Mouse (Mus musculus) neural tube, embryonic 10.5 days (tissue): ENCODE results near the gene Bcas3.
A peak's percentile ranks its signal among the peaks of the same experiment; 100 is the strongest.

Experiments used
- DNase-seq: peaks from one replicate; pipeline ENCODE4 v3.0.0-alpha.2; 2017; ENCODE audit warnings: low spot score; ENCODE audit errors: extremely low spot score

Gene Bcas3

GRCm38 (mm10) chr11:85825031-85825430 lies 472.1 kb downstream of the Bcas3 start:
- no peak for DNase-seq

DNA sequence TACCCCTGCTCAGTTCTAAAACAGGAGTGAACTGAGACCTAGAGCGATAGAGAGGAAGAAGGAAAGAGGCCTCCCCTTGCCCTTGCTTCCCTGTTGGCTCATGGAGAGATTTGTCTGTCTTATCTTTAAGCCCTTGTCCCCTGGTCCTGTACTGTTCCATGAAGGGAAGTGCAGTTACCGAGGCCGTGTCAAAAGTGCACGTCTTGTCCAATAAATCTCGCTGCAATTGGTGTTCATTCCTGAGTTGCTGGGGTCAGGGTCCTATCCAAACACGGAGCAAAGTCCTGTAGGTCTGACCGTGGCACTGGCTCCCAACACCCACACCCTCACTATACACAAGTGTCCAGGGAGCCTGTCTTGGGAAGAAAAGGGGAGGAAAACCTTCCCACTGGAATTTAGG lies 472.9 kb downstream of the Bcas3 start:
- DNase-seq: no peak

DNA sequence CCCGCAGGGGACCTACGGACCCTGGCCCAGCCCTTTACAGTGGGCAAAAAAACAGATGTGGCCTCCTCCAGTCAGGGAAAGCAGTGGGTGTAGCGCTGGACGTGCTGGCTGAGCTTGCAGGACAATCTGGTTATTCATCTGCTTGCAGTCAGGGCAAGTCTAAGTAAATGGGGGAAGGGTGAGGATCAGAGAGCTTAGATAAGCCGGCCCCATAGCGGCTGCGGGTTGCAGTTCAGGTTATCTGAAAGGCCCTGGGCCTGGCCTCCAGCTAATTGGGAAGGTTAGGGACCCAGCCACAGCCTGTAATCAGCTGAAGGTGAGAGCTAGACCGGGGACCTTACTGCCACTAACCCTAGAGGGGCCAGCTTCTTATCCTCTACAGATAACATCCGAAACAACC lies 474.4 kb downstream of the Bcas3 start:
- no peak for DNase-seq

GRCm38 (mm10) chr11:85828691-85829519 lies 475.9 kb downstream of the Bcas3 start:
- DNase-seq: peak; percentile 68

- DNase-seq: peak; percentile 70
These were observed 476.8 kb downstream of the Bcas3 start for GRCm38 (mm10) chr11:85829520-85830440.

GRCm38 (mm10) chr11:85830901-85831341 lies 478.0 kb downstream of the Bcas3 start:
- DNase-seq: peak; percentile 72

DNA sequence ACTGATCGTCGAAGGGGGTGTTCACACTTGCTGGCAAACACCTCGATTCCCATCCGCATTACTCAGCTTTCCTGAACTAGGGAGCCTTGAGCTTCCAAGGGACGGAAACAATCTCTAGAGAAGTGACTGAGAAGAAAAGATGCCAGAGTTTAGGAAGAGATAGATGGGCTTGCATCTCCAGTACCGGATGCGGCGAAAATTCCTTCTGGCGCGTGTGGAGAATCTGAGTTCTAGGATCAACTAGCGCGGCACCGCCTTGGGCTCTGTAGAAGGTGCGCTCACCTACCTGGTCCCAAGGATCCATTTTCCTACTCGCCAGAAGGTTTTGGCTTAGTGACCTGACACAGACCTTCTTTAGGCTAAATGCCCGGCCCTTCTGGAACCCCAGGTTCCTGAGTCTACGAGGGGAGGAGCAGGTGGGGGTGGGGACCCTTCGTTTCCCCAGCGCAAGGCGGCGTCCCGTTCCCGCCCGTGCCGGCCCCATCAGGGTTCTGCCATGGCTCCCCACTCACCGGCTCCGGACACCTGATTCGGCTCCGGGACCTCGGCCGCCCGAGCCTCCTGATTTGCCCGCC lies 478.8 kb downstream of the Bcas3 start:
- DNase-seq: peak; percentile 74

DNA sequence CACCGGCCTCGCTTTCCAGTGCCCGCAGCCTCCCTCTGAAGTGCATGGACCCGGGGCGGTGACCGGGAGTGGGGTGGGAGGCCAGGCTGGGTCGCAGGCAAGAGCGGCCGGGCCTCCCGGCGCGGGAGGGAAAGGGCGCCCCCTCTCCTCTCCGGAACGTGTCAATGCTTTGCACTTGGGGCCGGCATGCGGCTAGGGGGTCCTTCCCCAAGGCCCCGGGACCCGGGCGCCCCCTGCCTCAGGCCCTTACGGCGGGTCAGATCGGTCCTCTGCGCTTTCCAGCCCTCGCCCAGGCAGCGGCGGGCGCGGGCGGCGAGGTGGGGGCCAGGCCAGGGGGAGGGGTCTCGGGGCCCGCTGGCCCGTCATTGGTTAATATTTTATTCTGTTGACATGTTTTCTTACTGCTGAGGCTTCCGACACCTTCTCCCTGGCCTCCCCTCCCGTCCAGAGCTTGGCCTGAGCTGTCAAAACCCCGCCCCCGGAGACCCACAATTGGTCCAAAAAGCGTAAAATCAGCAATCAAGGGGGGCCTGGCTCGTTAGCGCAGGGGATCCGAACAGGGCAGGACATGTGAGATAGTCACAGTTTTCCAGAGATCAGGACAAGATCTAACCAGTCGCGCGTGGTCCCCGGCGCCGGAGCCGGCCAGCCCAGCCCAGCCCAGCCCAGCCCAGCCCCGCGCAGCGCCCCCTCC lies 479.4 kb downstream of the Bcas3 start, which contains the start of gene Tbx2:
Gene Tbx2 (plus strand): TSS at position 321 of the 694 bp plus-strand sequence.
- peak; percentile 80 for DNase-seq

DNA sequence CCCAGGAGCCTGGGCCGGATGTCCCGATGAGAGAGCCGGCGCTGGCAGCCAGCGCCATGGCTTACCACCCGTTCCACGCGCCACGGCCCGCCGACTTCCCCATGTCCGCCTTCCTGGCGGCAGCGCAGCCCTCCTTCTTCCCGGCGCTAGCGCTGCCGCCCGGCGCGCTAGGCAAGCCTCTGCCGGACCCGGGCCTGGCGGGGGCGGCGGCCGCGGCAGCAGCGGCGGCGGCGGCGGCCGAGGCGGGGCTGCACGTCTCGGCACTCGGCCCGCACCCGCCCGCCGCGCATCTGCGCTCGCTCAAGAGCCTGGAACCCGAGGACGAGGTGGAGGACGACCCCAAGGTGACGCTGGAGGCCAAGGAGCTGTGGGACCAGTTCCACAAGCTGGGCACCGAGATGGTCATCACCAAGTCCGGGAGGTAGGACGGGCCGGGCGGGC lies 480.1 kb downstream of the Bcas3 start:
- DNase-seq: peak; percentile 76

GRCm38 (mm10) chr11:85833761-85834385 lies 480.9 kb downstream of the Bcas3 start:
- DNase-seq: peak; percentile 64

DNA sequence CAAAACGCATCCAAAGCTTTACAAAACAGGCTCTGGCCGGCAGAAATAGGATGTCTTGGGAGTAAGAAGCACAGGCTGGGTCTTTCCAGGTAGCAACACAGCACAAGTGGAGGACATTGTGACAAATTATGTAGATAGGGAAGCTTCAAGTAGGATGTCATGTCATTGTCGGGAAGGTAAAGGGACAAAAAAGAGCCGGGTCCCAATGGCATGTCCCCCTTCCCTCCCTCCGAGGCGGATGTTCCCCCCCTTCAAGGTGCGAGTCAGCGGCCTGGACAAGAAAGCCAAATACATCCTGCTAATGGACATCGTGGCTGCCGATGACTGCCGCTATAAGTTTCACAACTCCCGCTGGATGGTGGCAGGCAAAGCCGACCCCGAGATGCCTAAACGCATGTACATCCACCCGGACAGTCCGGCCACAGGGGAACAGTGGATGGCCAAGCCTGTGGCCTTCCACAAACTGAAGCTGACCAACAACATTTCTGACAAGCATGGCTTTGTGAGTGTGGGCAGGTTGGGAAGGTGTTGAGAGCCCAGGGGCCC lies 481.5 kb downstream of the Bcas3 start:
- DNase-seq: peak; percentile 68

DNA sequence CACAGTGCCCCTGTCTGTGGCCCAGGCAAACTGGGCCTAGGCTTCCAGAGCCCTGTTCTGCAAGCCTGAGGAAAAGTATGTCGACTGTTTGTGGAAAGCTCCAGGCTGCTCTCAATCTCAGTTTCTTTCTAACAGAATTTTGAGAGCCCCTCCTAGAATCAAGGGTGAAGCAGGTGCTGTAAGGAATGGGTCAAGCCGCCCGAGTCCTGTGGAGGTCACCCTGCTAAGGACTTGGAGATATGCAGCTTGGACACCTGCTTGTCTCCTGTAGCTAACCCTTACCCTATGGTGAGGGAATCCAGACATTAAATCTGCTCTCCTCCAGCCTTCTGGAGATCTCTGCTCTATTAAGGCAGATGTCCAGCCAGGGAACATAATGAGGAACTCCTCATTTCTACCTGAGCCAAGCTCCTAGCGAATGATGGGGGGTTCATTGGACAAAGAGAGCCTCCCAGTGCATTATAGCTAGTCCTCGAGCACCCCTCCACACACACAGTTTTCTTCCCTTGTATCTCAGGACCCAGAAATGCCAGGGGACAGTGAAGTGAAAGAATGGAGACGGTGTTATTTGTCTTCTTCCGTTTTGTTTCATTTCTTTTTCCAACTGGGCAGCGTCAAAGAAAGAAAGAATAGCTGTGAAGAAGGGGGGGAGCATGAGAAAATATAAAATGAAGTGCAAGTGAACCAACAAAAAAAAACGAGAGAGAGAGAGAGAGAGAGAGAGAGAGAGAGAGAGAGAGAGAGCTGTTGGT lies 482.2 kb downstream of the Bcas3 start:
- no peak for DNase-seq

GRCm38 (mm10) chr11:85835753-85836522 lies 483.0 kb downstream of the Bcas3 start:
- DNase-seq: no peak

DNA sequence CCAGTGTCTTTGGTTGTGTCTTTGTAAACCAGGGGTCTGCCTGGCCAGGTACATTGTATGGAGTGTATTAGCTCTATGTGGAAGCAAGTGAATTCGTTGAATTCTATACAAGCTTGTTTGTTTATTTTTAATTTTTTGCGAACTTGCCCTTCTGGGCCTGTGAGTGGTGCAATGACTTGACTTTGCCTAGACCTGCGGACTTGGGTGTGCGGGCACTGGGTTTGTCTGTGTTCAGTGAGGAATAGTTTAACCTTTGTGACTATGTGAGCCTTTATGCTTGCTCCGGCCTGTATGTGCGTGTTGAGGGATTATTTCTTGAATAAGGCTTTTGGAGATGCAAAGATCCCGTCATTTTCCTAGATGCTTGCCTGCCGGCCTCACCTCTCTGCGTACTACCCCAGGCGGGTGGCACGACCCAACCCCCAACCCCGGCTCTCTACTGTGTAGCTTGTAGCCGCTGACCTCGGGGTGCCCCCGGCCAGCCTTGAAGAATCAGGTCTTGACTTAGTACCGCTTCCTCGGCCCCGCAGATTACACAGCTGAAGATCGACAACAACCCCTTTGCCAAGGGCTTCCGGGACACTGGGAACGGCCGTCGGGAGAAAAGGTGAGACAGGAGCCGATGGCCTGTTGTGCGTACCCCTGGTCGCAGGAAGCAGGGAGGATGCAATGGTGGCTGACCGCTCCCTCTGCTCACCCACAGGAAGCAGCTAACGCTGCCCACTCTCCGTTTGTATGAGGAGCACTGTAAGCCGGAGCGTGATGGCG lies 483.7 kb downstream of the Bcas3 start:
- DNase-seq: peak; percentile 70

DNA sequence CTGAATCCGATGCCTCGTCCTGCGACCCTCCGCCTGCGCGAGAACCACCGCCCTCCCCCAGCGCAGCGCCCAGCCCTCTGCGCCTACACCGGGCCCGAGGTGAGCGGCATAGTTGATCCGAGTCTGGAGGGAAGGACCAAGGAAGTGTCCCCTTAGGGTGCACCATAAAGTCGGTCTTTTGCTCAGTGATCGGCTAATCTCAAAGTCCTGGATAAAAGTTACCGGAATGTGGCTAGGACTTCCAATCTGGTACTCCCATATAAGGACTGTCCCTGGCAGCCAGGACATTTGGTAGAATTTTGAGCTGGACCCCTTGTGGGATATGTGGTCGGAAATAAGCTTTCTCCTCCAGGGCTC lies 484.3 kb downstream of the Bcas3 start:
- no peak for DNase-seq

DNA sequence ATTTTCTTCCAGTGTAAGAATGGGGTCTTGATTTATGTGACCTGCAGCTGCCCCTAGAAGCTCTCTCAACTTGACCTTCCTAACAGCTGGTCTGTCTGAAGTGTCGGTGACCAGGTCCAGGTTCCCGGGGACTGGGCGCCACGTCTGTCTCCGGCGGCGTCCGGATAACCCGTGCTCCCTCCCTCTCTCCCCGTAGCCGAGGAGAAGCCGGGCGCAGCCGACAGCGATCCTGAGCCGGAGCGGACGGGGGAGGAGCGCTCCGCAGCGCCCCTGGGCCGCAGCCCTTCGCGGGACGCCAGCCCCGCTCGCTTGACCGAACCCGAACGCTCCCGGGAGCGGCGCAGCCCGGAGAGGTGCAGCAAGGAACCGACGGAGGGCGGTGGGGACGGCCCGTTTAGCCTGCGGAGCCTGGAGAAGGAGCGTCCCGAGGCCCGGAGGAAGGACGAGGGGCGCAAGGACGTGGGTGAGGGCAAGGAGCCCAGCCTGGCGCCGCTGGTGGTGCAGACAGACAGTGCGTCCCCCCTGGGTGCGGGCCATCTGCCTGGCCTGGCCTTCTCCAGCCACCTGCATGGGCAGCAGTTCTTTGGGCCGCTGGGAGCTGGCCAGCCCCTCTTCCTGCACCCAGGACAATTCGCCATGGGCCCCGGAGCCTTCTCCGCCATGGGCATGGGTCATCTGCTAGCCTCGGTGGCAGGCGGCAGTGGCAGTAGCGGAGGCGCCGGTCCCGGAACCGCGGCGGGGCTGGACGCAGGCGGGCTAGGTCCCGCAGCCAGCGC lies 484.9 kb downstream of the Bcas3 start:
- peak; percentile 75 for DNase-seq
